Mouse (Mus musculus) MEL (cell line): ENCODE results near the gene Fer. TPM values are rescaled to one million over a fixed set of nuclear protein-coding genes. Genes with fewer than 3 reads are reported as not detected.

Experiments used
- DNase-seq: peaks from one replicate; pipeline ENCODE4 v3.0.0; 2011; ENCODE audit warnings: low read depth, low spot score
- H3K27ac ChIP-seq: 2 replicates; pipeline ENCODE4 v1.5.1; 2012; ENCODE audit warnings: low read depth, mild to moderate bottlenecking, control low read depth, low read length, moderate library complexity; ENCODE audit not compliant: control insufficient read depth
- H3K27me3 ChIP-seq, 2 experiments: fragments of 150-350 bp in 1 of 2; sonication (generic) in 1 of 2; 2 replicates each; pipeline ENCODE4 v1.6.1; 2012; ENCODE audit warnings: low read length in 2 of 2, mild to moderate bottlenecking in 2 of 2, improper control_type of control experiment in 1 of 2, moderate library complexity in 1 of 2; ENCODE audit not compliant: insufficient read depth in 2 of 2, control insufficient read depth in 1 of 2
- H3K36me3 ChIP-seq, 2 experiments: 2 replicates each; pipeline ENCODE4 v1.6.1; 2012 to 2014; ENCODE audit warnings: low read length in 2 of 2, improper control_type of control experiment in 1 of 2, inconsistent platforms in 1 of 2, mild to moderate bottlenecking in 1 of 2; ENCODE audit not compliant: insufficient read depth in 2 of 2, control insufficient read depth in 1 of 2
- H3K4me1 ChIP-seq, 2 experiments: fragments of 150-350 bp in 1 of 2; sonication (generic) in 1 of 2; 2 replicates each; pipeline ENCODE4 v1.6.1; 2012; ENCODE audit warnings: low read length in 2 of 2, improper control_type of control experiment in 1 of 2, mild to moderate bottlenecking in 1 of 2; ENCODE audit not compliant: insufficient read depth in 2 of 2, control insufficient read depth in 1 of 2
- H3K4me3 ChIP-seq, 2 experiments: fragments of 150-350 bp in 1 of 2; sonication (generic) in 1 of 2; 2 replicates each; pipeline ENCODE4 v1.5.1; 2012; ENCODE audit warnings: low read depth in 2 of 2, low read length in 2 of 2, mild to moderate bottlenecking in 2 of 2, moderate library complexity in 2 of 2, control low read depth in 1 of 2, improper control_type of control experiment in 1 of 2; ENCODE audit not compliant: control insufficient read depth in 1 of 2, insufficient read depth in 1 of 2
- H3K79me2 ChIP-seq: 2 replicates; pipeline ENCODE4 v1.6.1; 2012; ENCODE audit warnings: mild to moderate bottlenecking, low read length, moderate library complexity; ENCODE audit not compliant: control insufficient read depth, poor library complexity, insufficient read depth
- H3K9ac ChIP-seq: 2 replicates; pipeline ENCODE4 v1.6.1; 2012; ENCODE audit warnings: low read depth, mild to moderate bottlenecking, control low read depth, low read length, moderate library complexity; ENCODE audit not compliant: control insufficient read depth, poor library complexity, severe bottlenecking
- H3K9me3 ChIP-seq: fragments of 150-350 bp; sonication (generic); replicated peaks from 2 replicates; pipeline ENCODE4 v1.6.1; 2012; ENCODE audit warnings: mild to moderate bottlenecking, low read length, improper control_type of control experiment, moderate library complexity; ENCODE audit not compliant: insufficient read depth
- BHLHE40 ChIP-seq: IDR thresholded peaks from 2 replicates; pipeline ENCODE4 v1.6.1; 2012; ENCODE audit warnings: low read depth, mild to moderate bottlenecking, inconsistent platforms, low read length, improper control_type of control experiment, borderline replicate concordance
- CHD1 ChIP-seq: IDR thresholded peaks from 2 replicates; pipeline ENCODE4 v1.6.1; 2012; ENCODE audit warnings: low read depth, mild to moderate bottlenecking, inconsistent platforms, low read length, improper control_type of control experiment
- CHD2 ChIP-seq: IDR thresholded peaks from 2 replicates; pipeline ENCODE4 v1.6.1; 2011; ENCODE audit warnings: low read length, improper control_type of control experiment
- E2F4 ChIP-seq: IDR thresholded peaks from 2 replicates; pipeline ENCODE4 v1.6.1; 2011; ENCODE audit warnings: low read depth, low read length, improper control_type of control experiment, borderline replicate concordance
- ELF1 ChIP-seq: IDR thresholded peaks from 2 replicates; pipeline ENCODE4 v1.6.1; 2014; ENCODE audit warnings: low read depth, mild to moderate bottlenecking, inconsistent platforms, low read length, improper control_type of control experiment, moderate library complexity
- ETS1 ChIP-seq: IDR thresholded peaks from 2 replicates; pipeline ENCODE4 v1.6.1; 2012; ENCODE audit warnings: low read depth, mild to moderate bottlenecking, inconsistent platforms, low read length, improper control_type of control experiment, moderate library complexity
- GABPA ChIP-seq: IDR thresholded peaks from 2 replicates; pipeline ENCODE4 v1.6.1; 2012; ENCODE audit warnings: low read depth, mild to moderate bottlenecking, inconsistent platforms, low read length, improper control_type of control experiment, moderate library complexity
- JUND ChIP-seq: IDR thresholded peaks from 2 replicates; pipeline ENCODE4 v1.6.1; 2011; ENCODE audit warnings: low read depth, mild to moderate bottlenecking, improper control_type of control experiment, low read length
- KAT2A ChIP-seq: conservative IDR thresholded peaks from 2 replicates; pipeline ENCODE4 v1.6.1; 2012; ENCODE audit warnings: low read depth, low read length, improper control_type of control experiment, inconsistent platforms
- MAFK ChIP-seq: IDR thresholded peaks from 2 replicates; pipeline ENCODE4 v1.6.1; 2011; ENCODE audit warnings: low read depth, mild to moderate bottlenecking, low read length, improper control_type of control experiment, borderline replicate concordance
- MAX ChIP-seq: IDR thresholded peaks from 2 replicates; pipeline ENCODE4 v1.6.1; 2011; ENCODE audit warnings: low read length, improper control_type of control experiment
- MAZ ChIP-seq: IDR thresholded peaks from 2 replicates; pipeline ENCODE4 v1.6.1; 2012; ENCODE audit warnings: low read depth, mild to moderate bottlenecking, inconsistent platforms, low read length, improper control_type of control experiment
- MXI1 ChIP-seq: IDR thresholded peaks from 2 replicates; pipeline ENCODE4 v1.6.1; 2011; ENCODE audit warnings: mild to moderate bottlenecking, low read depth, low read length, improper control_type of control experiment
- NELFE ChIP-seq: IDR thresholded peaks from 2 replicates; pipeline ENCODE4 v1.6.1; 2011; ENCODE audit warnings: low read depth, low read length, improper control_type of control experiment
- NRF1 ChIP-seq: IDR thresholded peaks from 2 replicates; pipeline ENCODE4 v1.6.1; 2014; ENCODE audit warnings: low read depth, mild to moderate bottlenecking, inconsistent platforms, low read length, improper control_type of control experiment, moderate library complexity; ENCODE audit not compliant: poor library complexity, insufficient read depth, severe bottlenecking
- POLR2AphosphoS2 ChIP-seq: IDR thresholded peaks from 2 replicates; pipeline ENCODE4 v1.6.1; 2011; ENCODE audit warnings: low read length, improper control_type of control experiment
- RCOR1 ChIP-seq: IDR thresholded peaks from 2 replicates; pipeline ENCODE4 v1.6.1; 2012; ENCODE audit warnings: low read depth, mild to moderate bottlenecking, inconsistent platforms, low read length, improper control_type of control experiment
- SIN3A ChIP-seq: IDR thresholded peaks from 2 replicates; pipeline ENCODE4 v1.6.1; 2012; ENCODE audit warnings: low read length, improper control_type of control experiment, inconsistent platforms
- SMC3 ChIP-seq: IDR thresholded peaks from 2 replicates; pipeline ENCODE4 v1.6.1; 2011; ENCODE audit warnings: low read depth, low read length, improper control_type of control experiment
- TAL1 ChIP-seq: IDR thresholded peaks from 2 replicates; pipeline ENCODE4 v1.6.1; 2012; ENCODE audit warnings: mild to moderate bottlenecking, inconsistent platforms, low read length, moderate library complexity, mixed read lengths
- TBP ChIP-seq: IDR thresholded peaks from 2 replicates; pipeline ENCODE4 v1.8.0; 2011; ENCODE audit warnings: low read depth, low read length, improper control_type of control experiment
- TCF12 ChIP-seq: IDR thresholded peaks from 2 replicates; pipeline ENCODE4 v1.6.1; 2014; ENCODE audit warnings: low read depth, mild to moderate bottlenecking, inconsistent platforms, low read length, improper control_type of control experiment, moderate library complexity
- USF1 ChIP-seq: IDR thresholded peaks from 2 replicates; pipeline ENCODE4 v1.6.1; 2014; ENCODE audit warnings: low read depth, mild to moderate bottlenecking, inconsistent platforms, low read length, improper control_type of control experiment, moderate library complexity
- ZKSCAN1 ChIP-seq: IDR thresholded peaks from 2 replicates; pipeline ENCODE4 v1.6.1; 2012; ENCODE audit warnings: low read depth, mild to moderate bottlenecking, inconsistent platforms, low read length, improper control_type of control experiment, moderate library complexity
- ZMIZ1 ChIP-seq: IDR thresholded peaks from 2 replicates; pipeline ENCODE4 v1.6.1; 2012; ENCODE audit warnings: low read depth, mild to moderate bottlenecking, inconsistent platforms, low read length, improper control_type of control experiment, moderate library complexity
- polyA plus RNA-seq, 2 experiments: library from polyadenylated mRNA; stranded (reverse) in 1 of 2; unstranded in 1 of 2; fragments of >175 nt in 1 of 2; fragments of >200 nt in 1 of 2; gene quantifications; 2 replicates each; pipeline versions ENCODE4 v1.2.1 to v1.2.4; 2012; ENCODE audit warnings: low replicate concordance in 2 of 2, low read depth in 1 of 2; ENCODE audit not compliant: insufficient read length in 2 of 2, insufficient read depth in 1 of 2, missing spikeins in 1 of 2
- total RNA-seq: library from RNA; depleted of rRNA; stranded (reverse); fragments of 300-350 nt; gene quantifications from 2 replicates; pipeline ENCODE4 v1.2.3, GENCODE M21; 2012

Gene Fer
- total and polyA plus RNA-seq, 3 experiments = 8.5 to 11.2 TPM; not detected in 1

DNA sequence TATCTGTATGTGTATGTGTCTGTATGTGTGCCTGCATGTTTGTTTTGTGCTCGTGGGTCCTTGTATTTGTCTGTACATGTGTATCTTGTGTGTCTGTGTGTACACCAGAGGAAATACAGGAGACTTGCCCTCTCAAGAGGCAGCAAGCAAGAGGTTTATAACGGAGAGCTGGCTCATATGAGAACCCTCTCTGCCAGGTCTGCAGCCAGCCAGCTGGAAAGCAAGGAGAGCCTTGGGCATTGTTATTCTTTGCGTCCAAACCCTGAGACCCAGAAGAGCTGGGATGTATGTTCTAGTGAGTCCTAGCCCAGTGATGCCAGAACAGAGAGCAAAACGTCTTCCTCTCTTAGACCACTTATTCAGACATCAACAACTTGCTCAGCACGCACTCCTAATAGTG is 317.7 kb downstream of the Fer start:
- no peak overlapping the region for H3K9ac ChIP-seq
- H3K4me3 ChIP-seq = no peak overlapping the region
- H3K27ac ChIP-seq = no peak overlapping the region
- H3K36me3 ChIP-seq = no peaks in the 10 kb centered on the region
- no peak for TF ChIP-seq MAFK
- no peak for TF ChIP-seq POLR2AphosphoS2
- TF ChIP-seq MAZ = no peak
- TF ChIP-seq RCOR1 = no peak
- no peak for TF ChIP-seq MXI1
- TF ChIP-seq SMC3 = no peak
- TF ChIP-seq TBP = no peak
- no peak for TF ChIP-seq ZMIZ1
- TF ChIP-seq NRF1 = no peak
- no peak for TF ChIP-seq TCF12
- no peak for TF ChIP-seq ELF1
- TF ChIP-seq CHD1 = no peak
- no peak for TF ChIP-seq SIN3A
- TF ChIP-seq, all 39 proteins: peak for 0
- no peak for DNase-seq
- no peaks in the 10 kb centered on the region for H3K79me2 ChIP-seq
- H3K4me1 ChIP-seq = no peaks in the 10 kb centered on the region
- no peaks in the 10 kb centered on the region; a peak in 1 of 4 replicates for H3K27me3 ChIP-seq
- no peaks in the 10 kb centered on the region for H3K9me3 ChIP-seq

DNA sequence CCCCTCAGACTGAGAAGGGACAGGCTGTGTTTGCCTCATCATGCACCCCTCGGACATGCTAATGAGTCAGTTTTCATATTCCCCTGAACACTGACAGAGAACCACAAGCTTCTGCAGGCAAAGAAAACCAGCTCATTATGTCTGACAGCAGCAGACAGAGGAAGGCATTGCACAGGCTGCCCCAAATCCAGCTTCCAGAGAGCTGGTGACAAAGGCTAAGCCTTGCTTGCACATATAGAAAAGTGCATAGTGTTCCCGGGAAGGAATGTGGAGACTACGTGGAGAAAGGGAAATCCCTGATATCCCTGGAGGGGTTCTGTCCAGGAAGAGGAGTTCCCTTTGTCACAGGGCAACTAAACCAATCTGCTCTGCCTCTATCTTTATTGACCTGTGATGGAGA is 318.4 kb downstream of the Fer start:
- no peaks in the 10 kb centered on the region for H3K9me3 ChIP-seq
- no peaks in the 10 kb centered on the region for H3K79me2 ChIP-seq
- no peaks in the 10 kb centered on the region for H3K36me3 ChIP-seq
- no peaks in the 10 kb centered on the region; a peak in 1 of 4 replicates for H3K27me3 ChIP-seq
- no peak overlapping the region for H3K4me3 ChIP-seq
- no peak for TF ChIP-seq BHLHE40
- TF ChIP-seq GABPA = no peak
- TF ChIP-seq CHD1 = no peak
- TF ChIP-seq RCOR1 = no peak
- no peak for TF ChIP-seq NELFE
- no peak for TF ChIP-seq E2F4
- TF ChIP-seq ETS1 = no peak
- no peak for TF ChIP-seq CHD2
- no peak for TF ChIP-seq USF1
- TF ChIP-seq KAT2A = no peak
- TF ChIP-seq ZKSCAN1 = no peak
- TF ChIP-seq JUND = no peak
- TF ChIP-seq TAL1 = no peak
- no peak for TF ChIP-seq MAX
- TF ChIP-seq MAFK = no peak
- TF ChIP-seq SIN3A = no peak
- no peak for TF ChIP-seq POLR2AphosphoS2
- H3K27ac ChIP-seq = no peak overlapping the region
- no peaks in the 10 kb centered on the region for H3K4me1 ChIP-seq
- DNase-seq = no peak
- H3K9ac ChIP-seq = no peak overlapping the region
